Comparison of ENCODE assay signal across 8 mouse cellular contexts in the genomic region with DNA sequence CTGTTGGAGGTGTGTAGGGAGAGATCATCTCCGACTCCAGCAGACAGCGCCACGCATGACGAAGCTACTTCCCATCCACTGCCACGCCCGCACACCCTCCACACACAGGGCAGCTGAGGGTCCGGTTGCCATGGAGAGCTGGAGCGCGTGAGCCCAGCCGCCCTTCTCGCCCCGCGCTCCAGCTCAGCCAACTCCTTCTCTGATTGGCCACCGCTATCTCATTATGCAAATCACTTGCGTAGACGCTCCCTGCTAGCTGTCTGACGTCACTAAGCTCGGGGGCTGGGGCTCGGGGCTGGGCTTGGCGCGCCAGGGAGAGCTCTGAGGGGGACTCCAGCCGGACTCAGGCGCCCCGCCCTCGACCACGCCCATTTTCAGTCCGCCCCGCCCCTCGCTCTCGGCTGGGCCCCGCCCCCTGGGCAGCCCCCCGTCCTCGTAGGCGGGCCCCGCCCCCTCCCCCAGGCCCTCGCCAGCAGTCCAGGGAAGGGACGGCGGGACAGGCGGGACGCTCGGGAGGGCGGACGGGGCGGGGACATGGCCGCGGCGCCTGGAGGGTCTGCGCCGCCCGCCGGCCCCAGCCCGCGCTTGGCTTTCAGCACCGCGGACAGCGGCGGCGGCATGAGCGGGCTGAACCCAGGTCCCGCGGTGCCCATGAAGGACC. TPM values are rescaled to one million over a fixed set of nuclear protein-coding genes. Genes with fewer than 3 reads are reported as not detected.
DNase-seq lines count a peak whose midpoint lies in the region; ATAC-seq and TF ChIP-seq lines count a peak whose summit lies in the region.

Gene Celf6, plus strand, starts transcription at position 74 of the 661 bp plus-strand sequence.

- peak; percentile 97 for ATAC-seq in forebrain, postnatal 0 days
- peak; percentile 99 for ATAC-seq in lung, embryonic 15.5 days (ENCODE audit: borderline replicate concordance, extremely low read depth, low FRiP score, low TSS enrichment)

- no peak for TF ChIP-seq CTCF in cerebellum, adult 2 months (IDR thresholded peaks at IDR 0.05; ENCODE audit: borderline replicate concordance, insufficient read depth, low read depth, low read length)
- no peak for TF ChIP-seq CTCF in forebrain, postnatal 0 days (IDR thresholded peaks at IDR 0.05; ENCODE audit: low read depth)
- no peak for TF ChIP-seq CTCF in olfactory bulb, adult 2 months (IDR thresholded peaks at IDR 0.05; ENCODE audit: insufficient read depth, low read depth, low read length)

- H3K9me3 ChIP-seq in forebrain, postnatal 0 days (ENCODE audit: low read length), result no peaks in the 10 kb centered on the region
- H3K9me3 ChIP-seq in lung, embryonic 15.5 days, result no peaks in the 10 kb centered on the region

- under 1% methylated on average over 56 of the region's 61 CpGs for WGBS in cerebellum, adult 2 months
- WGBS in forebrain, postnatal 0 days, result 3% methylated on average over 54 of the region's 61 CpGs
- WGBS in lung, embryonic 15.5 days, result 1% methylated on average over 50 of the region's 61 CpGs
- under 1% methylated on average over 61 of the region's 61 CpGs for WGBS in olfactory bulb, adult 2 months

- H3K4me3 ChIP-seq in cerebellum, adult 2 months (replicated peaks; ENCODE audit: insufficient read depth, low read depth, low read length), result peak within 1 kb of the TSS; percentile 67
- peak within 1 kb of the TSS; percentile 69 for H3K4me3 ChIP-seq in forebrain, postnatal 0 days (ENCODE audit: low read depth, low read length)
- peak within 1 kb of the TSS; percentile 47 for H3K4me3 ChIP-seq in lung, embryonic 15.5 days
- H3K4me3 ChIP-seq in olfactory bulb, adult 2 months (ENCODE audit: insufficient read depth, low read depth, low read length), result peak within 1 kb of the TSS; percentile 60

- H3K36me3 ChIP-seq in forebrain, postnatal 0 days (ENCODE audit: insufficient read depth), result no peaks in the 10 kb centered on the region
- H3K36me3 ChIP-seq in lung, embryonic 15.5 days, result no peaks in the 10 kb centered on the region

- H3K9ac ChIP-seq in forebrain, postnatal 0 days, result peak within 1 kb of the TSS; percentile 71
- H3K9ac ChIP-seq in lung, embryonic 15.5 days, result no peak within 1 kb of the TSS

- peak; percentile 89 for DNase-seq in MEL-GATA-1-ER (ENCODE audit: extremely low read depth, low read depth)
- peak; percentile 93 to 94 for DNase-seq in cerebellum, adult 2 months
- DNase-seq in forebrain, postnatal 0 days, result peak; percentile 96
- peak; percentile 94 for DNase-seq in heart, postnatal 4 days
- DNase-seq in layer of hippocampus, adult 8-10 months (ENCODE audit: low spot score in 2 of 2), result peak; percentile 91 to 93
- DNase-seq in thymus, adult 18-20 months, result peak; percentile 85 to 88

- no peaks in the 10 kb centered on the region for H3K27me3 ChIP-seq in cerebellum, adult 2 months (ENCODE audit: control insufficient read depth, insufficient read depth, low read length)
- peaks cover 5% of the 10 kb centered on the region for H3K27me3 ChIP-seq in forebrain, postnatal 0 days (ENCODE audit: insufficient read depth, low read length)
- peaks cover 26% of the 10 kb centered on the region; the same call in 1 of the 2 replicates for H3K27me3 ChIP-seq in lung, embryonic 15.5 days

- H3K4me1 ChIP-seq in cerebellum, adult 2 months (ENCODE audit: control insufficient read depth, insufficient read depth, low read length), result no peaks in the 10 kb centered on the region
- no peaks in the 10 kb centered on the region for H3K4me1 ChIP-seq in forebrain, postnatal 0 days (ENCODE audit: insufficient read depth)
- peaks cover 9% of the 10 kb centered on the region for H3K4me1 ChIP-seq in lung, embryonic 15.5 days
- peaks cover 10% of the 10 kb centered on the region for H3K4me1 ChIP-seq in olfactory bulb, adult 2 months (ENCODE audit: control insufficient read depth, insufficient read depth, low read length)

- H3K27ac ChIP-seq in cerebellum, adult 2 months (ENCODE audit: insufficient read depth, low read length), result no peak within 1 kb of the TSS
- H3K27ac ChIP-seq in forebrain, postnatal 0 days (ENCODE audit: low read depth, low read length), result peak within 1 kb of the TSS; percentile 66; the same call in 1 of the 2 replicates
- no peak within 1 kb of the TSS for H3K27ac ChIP-seq in lung, embryonic 15.5 days
- H3K27ac ChIP-seq in olfactory bulb, adult 2 months (ENCODE audit: insufficient read depth, low read depth, low read length), result no peak within 1 kb of the TSS; the same call in 1 of the 2 replicates

- TF ChIP-seq POLR2A in cerebellum, adult 2 months (IDR thresholded peaks at IDR 0.05; ENCODE audit: borderline replicate concordance, insufficient read depth, low read length), result 0 out of 2 replicates have a peak, but pooled peaks have one; percentile 16
- TF ChIP-seq POLR2A in olfactory bulb, adult 2 months (IDR thresholded peaks at IDR 0.05; ENCODE audit: insufficient read depth, low read depth, low read length), result peak; percentile 27; the same call in 1 of the 2 replicates

- peak within 1 kb of the TSS; percentile 70 for H3K4me2 ChIP-seq in forebrain, postnatal 0 days (ENCODE audit: low read depth)
- peak within 1 kb of the TSS; percentile 64 for H3K4me2 ChIP-seq in lung, embryonic 15.5 days

RNA-seq across cellular contexts. Expression of gene Celf6, which starts in this region (rescaled TPM):
- 6.5 and 7.4 TPM in 2 replicates for polyA plus RNA-seq in cerebellum, adult 2 months (2012; rRNA removed)
- 53.8 and 97.6 TPM in 2 replicates for total RNA-seq in forebrain, postnatal 0 days (2014; rRNA removed)
- 19.3 and 41.7 TPM in 2 replicates for polyA plus RNA-seq in forebrain, postnatal 0 days (2015; fragmentation: Nextera tagmentation; extraction: Ambion mirVana)
- total RNA-seq in heart, postnatal 4 days (2021), result under 1 TPM; 0.09 to 0.12 TPM
- total RNA-seq in layer of hippocampus, adult 8-10 months (2022), result 10 to 100 TPM; 27.3 to 34.8 (median 31.1) TPM
- polyA plus RNA-seq in lung, embryonic 15.5 days (2015; fragmentation: Nextera tagmentation; extraction: Ambion mirVana), result 0.24 and 0.51 TPM in 2 replicates
- polyA plus RNA-seq in olfactory bulb, adult 2 months (2012; ENCODE audit: insufficient read depth, insufficient read length, low replicate concordance, missing spikeins), result not detected in 2 replicates

Comparison
In these comparisons a context has a peak if more than half of its experiments do, and no peak if none do; other contexts are left out.
1. RNA of gene Celf6 (total RNA-seq): 53.8 to 97.6 TPM in forebrain, postnatal 0 days and 27.3 to 34.8 TPM in layer of hippocampus, adult 8-10 months; 0.09 to 0.12 TPM in heart, postnatal 4 days; every median in the first group is over 10 times any median in the second.
2. Peak in DNase-seq in heart, postnatal 4 days; RNA of the gene not detected or under 1 TPM.
3. Peak in ATAC-seq, H3K4me3 ChIP-seq and H3K4me2 ChIP-seq in lung, embryonic 15.5 days; RNA of the gene not detected or under 1 TPM.
4. Peak in every context shown above with its lines, with median percentiles within 50 percentile points of each other: DNase-seq and H3K4me3 ChIP-seq.